Mouse (Mus musculus): ENCODE data around the gene Tfrc. TPM values are rescaled to one million over a fixed set of nuclear protein-coding genes. Genes with fewer than 3 reads are reported as not detected.

The Tfrc gene
- total and polyA plus RNA-seq, 2 experiments, result 3.9 to 16.0 TPM

DNA sequence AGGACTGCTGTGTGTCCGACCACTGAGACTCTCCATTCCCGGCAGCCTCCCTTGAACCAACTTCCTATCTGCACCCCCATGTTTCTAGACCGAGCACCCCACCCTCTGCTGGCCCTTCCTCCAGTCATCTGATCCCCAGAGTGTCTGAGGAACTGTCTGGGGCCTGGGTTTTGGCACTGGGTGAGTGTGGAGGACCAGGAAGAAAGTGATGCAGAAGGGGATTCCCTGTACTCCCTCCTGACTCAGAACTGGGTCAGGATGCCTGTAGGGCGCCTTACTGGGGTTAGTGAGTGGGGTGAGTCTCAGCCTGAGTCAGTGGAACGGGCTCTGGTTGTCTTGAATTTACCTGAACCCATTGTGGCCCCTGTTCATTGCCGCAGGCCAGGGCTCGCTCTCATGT, 63.5 kb downstream of the Tfrc start:
- Histone ChIP-seq H3K27ac (replicated peaks; ENCODE audit: insufficient read depth, low read depth, low read length) (peak overlapping the region; percentile 55), H3K4me1 (ENCODE audit: control insufficient read depth, insufficient read depth, low read length) (peaks cover 22% of the 10 kb centered on the region), H3K27me3 (ENCODE audit: control insufficient read depth, insufficient read depth, low read length) (no peaks in the 10 kb centered on the region), H3K4me3 (ENCODE audit: insufficient read depth, low read depth, low read length) (no peak overlapping the region), H3K36me3 (ENCODE audit: control insufficient read depth, insufficient read depth, low read length) (peaks cover 3% of the 10 kb centered on the region; the same call in 1 of the 2 replicates), H3K9ac (ENCODE audit: low read depth, low read length) (no peak overlapping the region), H3K79me2 (ENCODE audit: control insufficient read depth, insufficient read depth, low read length) (peaks cover 6% of the 10 kb centered on the region; the same call in 1 of the 2 replicates)
- no peak for DNase-seq (ENCODE audit: extremely low read depth, low read depth, low spot score)
- WGBS, result 79% methylated on average over 7 of the region's 7 CpGs
- TF ChIP-seq POLR2A (IDR thresholded peaks at IDR 0.05; ENCODE audit: extremely low read depth, insufficient read depth, low read length), result no peak

DNA sequence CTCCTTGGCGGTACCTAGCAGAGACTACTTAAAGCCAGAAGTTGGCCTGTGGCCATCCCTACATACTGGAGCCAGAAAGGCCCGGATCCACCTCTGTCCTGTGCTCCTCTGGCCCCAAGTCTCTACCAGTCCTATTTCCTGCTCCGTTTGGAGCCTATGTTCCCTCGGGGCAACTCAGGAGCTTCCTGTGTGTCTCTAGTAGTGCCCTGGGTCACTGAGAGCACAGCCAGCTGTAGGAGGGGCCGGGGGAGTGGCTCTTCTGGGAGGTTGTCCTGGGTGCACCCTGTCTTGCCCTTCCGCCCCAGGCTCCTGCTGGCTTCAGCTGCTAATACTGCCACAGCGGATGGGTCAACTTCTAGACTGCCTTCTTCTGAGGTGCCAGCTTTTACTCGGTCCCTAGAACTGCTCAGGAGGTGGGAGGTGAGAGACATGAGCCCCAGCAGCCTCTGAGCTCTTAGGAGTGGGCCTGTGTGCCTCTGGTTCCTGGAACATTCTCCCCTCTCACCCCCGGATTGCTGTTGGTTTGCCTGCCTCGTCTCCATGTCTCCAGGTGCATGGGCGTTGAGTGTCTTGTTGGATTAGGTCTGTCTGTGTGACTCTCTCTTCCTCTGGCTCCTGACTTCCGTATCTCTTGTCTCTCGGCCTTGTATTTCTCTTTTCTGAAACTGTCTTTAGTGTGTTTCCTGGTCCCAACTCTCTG, 64.3 kb downstream of the Tfrc start:
- Histone ChIP-seq H3K36me3 (ENCODE audit: control insufficient read depth, insufficient read depth, low read length) (peaks cover 3% of the 10 kb centered on the region), H3K4me1 (ENCODE audit: control insufficient read depth, insufficient read depth, low read length) (peaks cover 15% of the 10 kb centered on the region), H3K9ac (ENCODE audit: low read depth, low read length) (peak overlapping the region; percentile 74), H3K27ac (replicated peaks; ENCODE audit: insufficient read depth, low read depth, low read length) (peak overlapping the region; percentile 85), H3K4me3 (ENCODE audit: insufficient read depth, low read depth, low read length) (peak overlapping the region; percentile 55), H3K27me3 (ENCODE audit: control insufficient read depth, insufficient read depth, low read length) (no peaks in the 10 kb centered on the region), H3K79me2 (ENCODE audit: control insufficient read depth, insufficient read depth, low read length) (peaks cover 6% of the 10 kb centered on the region; the same call in 1 of the 2 replicates)
- TF ChIP-seq CTCF (IDR thresholded peaks at IDR 0.05; ENCODE audit: low read depth, low read length), result no peak
- TF ChIP-seq POLR2A (IDR thresholded peaks at IDR 0.05; ENCODE audit: extremely low read depth, insufficient read depth, low read length), result peak; percentile 55; the same call in 1 of the 2 replicates
- WGBS, result 28% methylated on average over 13 of the region's 13 CpGs
- DNase-seq (ENCODE audit: extremely low read depth, low read depth, low spot score), result peak; percentile 90

DNA sequence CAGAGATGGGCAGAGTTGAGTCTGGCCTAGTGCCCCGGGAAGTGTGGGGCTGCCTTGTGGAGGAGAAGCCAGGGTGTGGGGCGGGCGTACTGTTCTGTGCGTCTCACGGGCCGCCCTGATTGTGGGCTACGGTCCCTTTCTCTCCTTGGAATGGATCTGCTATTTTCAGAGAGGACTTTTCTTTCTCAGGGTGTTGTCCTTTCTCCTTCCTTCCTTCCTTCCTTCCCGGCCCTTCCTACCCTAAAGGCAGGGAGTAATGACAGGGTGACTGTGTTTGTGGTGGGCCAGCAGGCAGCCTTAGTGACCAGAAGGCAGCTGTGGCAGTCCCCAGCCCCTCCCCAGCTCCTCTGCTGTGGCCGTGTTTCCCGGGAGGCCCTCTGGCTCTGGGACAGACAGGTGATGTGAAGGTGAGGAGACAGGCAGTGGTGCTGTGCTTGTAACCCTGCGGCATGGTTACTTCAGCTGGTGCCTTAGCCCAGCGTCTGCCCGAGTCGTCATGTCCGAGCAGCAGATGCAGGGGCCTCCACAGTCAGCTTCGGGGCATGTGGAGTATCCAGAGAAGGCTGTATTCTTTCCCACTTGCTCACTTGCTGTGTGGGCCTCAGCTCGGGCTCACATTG, 65.5 kb downstream of the Tfrc start:
- Histone ChIP-seq H3K27ac (replicated peaks; ENCODE audit: insufficient read depth, low read depth, low read length) (no peak overlapping the region; the same call in 1 of the 2 replicates), H3K79me2 (ENCODE audit: control insufficient read depth, insufficient read depth, low read length) (peaks cover 6% of the 10 kb centered on the region; the same call in 1 of the 2 replicates), H3K4me3 (ENCODE audit: insufficient read depth, low read depth, low read length) (peak overlapping the region; percentile 19; the same call in 1 of the 2 replicates), H3K9ac (ENCODE audit: low read depth, low read length) (peak overlapping the region; percentile 54), H3K36me3 (ENCODE audit: control insufficient read depth, insufficient read depth, low read length) (peaks cover 3% of the 10 kb centered on the region), H3K4me1 (ENCODE audit: control insufficient read depth, insufficient read depth, low read length) (peaks cover 15% of the 10 kb centered on the region), H3K27me3 (ENCODE audit: control insufficient read depth, insufficient read depth, low read length) (no peaks in the 10 kb centered on the region)
- no peak for DNase-seq (ENCODE audit: extremely low read depth, low read depth, low spot score)
- WGBS, result 84% methylated on average over 17 of the region's 17 CpGs
- TF ChIP-seq CTCF (IDR thresholded peaks at IDR 0.05; ENCODE audit: low read depth, low read length) (no peak), POLR2A (IDR thresholded peaks at IDR 0.05; ENCODE audit: extremely low read depth, insufficient read depth, low read length) (no peak)

DNA sequence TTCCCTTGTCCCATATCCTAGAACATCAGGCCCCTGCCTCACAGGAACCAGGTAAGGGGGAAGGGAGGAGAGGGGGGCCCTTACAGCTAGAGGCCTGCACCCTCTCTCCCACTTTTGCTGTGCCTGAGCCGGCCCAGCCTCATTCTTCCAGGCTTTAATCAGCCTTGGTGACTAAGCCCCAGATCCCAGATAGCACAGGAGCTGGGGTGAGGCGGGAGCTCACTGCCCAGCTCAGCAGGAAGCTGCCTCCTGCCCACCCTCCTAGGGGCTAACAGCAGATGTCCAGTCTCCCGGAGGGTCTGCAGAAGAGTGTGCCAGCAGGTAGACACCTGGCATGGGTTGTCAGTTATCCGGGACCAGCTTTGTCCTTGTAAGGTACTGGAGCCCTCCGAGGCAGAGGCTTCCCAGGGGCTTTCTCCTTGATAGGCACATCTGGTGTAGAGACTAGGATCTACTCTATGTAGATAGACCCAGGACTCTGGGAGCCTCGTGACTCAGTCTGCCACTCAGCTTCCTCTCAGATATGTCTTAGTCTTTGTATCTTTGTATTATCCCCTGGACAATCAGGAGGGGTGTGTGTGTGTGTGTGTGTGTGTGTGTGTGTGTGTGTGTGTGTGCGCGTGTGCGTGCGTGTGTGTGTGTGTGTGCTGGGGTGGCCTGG, 68.5 kb downstream of the Tfrc start:
- H3K4me3 ChIP-seq (ENCODE audit: insufficient read depth, low read depth, low read length), result no peak overlapping the region
- H3K27ac ChIP-seq (replicated peaks; ENCODE audit: insufficient read depth, low read depth, low read length), result no peak overlapping the region
- H3K36me3 ChIP-seq (ENCODE audit: control insufficient read depth, insufficient read depth, low read length), result peaks cover 5% of the 10 kb centered on the region
- no peak overlapping the region for H3K9ac ChIP-seq (ENCODE audit: low read depth, low read length)
- peaks cover 6% of the 10 kb centered on the region; the same call in 1 of the 2 replicates for H3K79me2 ChIP-seq (ENCODE audit: control insufficient read depth, insufficient read depth, low read length)
- peaks cover 15% of the 10 kb centered on the region for H3K4me1 ChIP-seq (ENCODE audit: control insufficient read depth, insufficient read depth, low read length)
- no peaks in the 10 kb centered on the region for H3K27me3 ChIP-seq (ENCODE audit: control insufficient read depth, insufficient read depth, low read length)
- no peak for DNase-seq (ENCODE audit: extremely low read depth, low read depth, low spot score)
- no peak for TF ChIP-seq CTCF (IDR thresholded peaks at IDR 0.05; ENCODE audit: low read depth, low read length)
- no peak for TF ChIP-seq POLR2A (IDR thresholded peaks at IDR 0.05; ENCODE audit: extremely low read depth, insufficient read depth, low read length)
- WGBS, result 84% methylated on average over 9 of the region's 10 CpGs

DNA sequence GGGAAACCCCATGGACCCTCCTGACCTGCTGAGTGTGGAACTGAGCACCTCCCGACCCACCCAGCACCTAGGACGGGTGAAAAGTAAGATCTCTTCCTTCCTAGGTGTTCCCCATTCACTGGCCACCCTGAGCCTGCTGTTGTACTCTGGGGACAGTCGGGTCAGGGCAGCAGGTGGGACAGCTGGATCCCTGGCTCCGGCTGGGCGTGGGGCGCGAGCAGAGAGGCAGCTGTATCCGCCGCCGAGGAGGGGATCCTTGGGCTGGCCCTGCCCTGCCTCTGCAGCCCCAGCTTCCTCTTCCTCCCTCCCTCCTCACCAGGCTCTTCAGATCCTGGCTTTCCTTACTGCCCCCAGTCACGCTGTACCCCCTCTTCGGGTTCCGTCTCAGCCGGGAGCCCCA, 69.2 kb downstream of the Tfrc start:
- no peak for TF ChIP-seq CTCF (IDR thresholded peaks at IDR 0.05; ENCODE audit: low read depth, low read length)
- H3K9ac ChIP-seq (ENCODE audit: low read depth, low read length), result no peak overlapping the region
- no peaks in the 10 kb centered on the region for H3K27me3 ChIP-seq (ENCODE audit: control insufficient read depth, insufficient read depth, low read length)
- H3K4me1 ChIP-seq (ENCODE audit: control insufficient read depth, insufficient read depth, low read length), result peaks cover 10% of the 10 kb centered on the region
- no peak for DNase-seq (ENCODE audit: extremely low read depth, low read depth, low spot score)
- peaks cover 5% of the 10 kb centered on the region for H3K36me3 ChIP-seq (ENCODE audit: control insufficient read depth, insufficient read depth, low read length)
- WGBS, result 95% methylated on average over 14 of the region's 14 CpGs
- no peak overlapping the region for H3K4me3 ChIP-seq (ENCODE audit: insufficient read depth, low read depth, low read length)
- H3K27ac ChIP-seq (replicated peaks; ENCODE audit: insufficient read depth, low read depth, low read length), result no peak overlapping the region
- H3K79me2 ChIP-seq (ENCODE audit: control insufficient read depth, insufficient read depth, low read length), result peaks cover 6% of the 10 kb centered on the region; the same call in 1 of the 2 replicates
